Comparison of ENCODE assay signal across 9 mouse cellular contexts in genomic region chr6:91576906-91577305, GRCm38 (mm10).
DNase-seq lines count a peak whose midpoint lies in the region; ATAC-seq and TF ChIP-seq lines count a peak whose summit lies in the region.
"Had no signal": no experiment of that assay in that cellular context is flagged by ENCODE, and none has a peak within 500 bp of the region (broad histone marks: within the 10 kb centered on the region; RNA-seq: fewer than 3 reads in every experiment).

No protein-coding gene starts in this region.

- no peaks in the 10 kb centered on the region for H3K79me2 ChIP-seq in heart, adult 2 months (replicated peaks; ENCODE audit: control insufficient read depth, insufficient read depth, low read length)

- H3K4me2 ChIP-seq in liver, postnatal 0 days (ENCODE audit: low read depth, low read length) = no peak overlapping the region
- H3K4me2 ChIP-seq: lung, embryonic 15.5 days had no signal

- H3K4me1 ChIP-seq in heart, adult 2 months (ENCODE audit: control insufficient read depth, insufficient read depth, low read length) = peaks cover 2% of the 10 kb centered on the region; the same call in 1 of the 2 replicates
- 0 out of 2 replicates have a peak, but pooled peaks cover 1% of the 10 kb centered on the region for H3K4me1 ChIP-seq in liver, postnatal 0 days (ENCODE audit: insufficient read depth)
- H3K4me1 ChIP-seq: lung, embryonic 15.5 days had no signal

- in situ Hi-C loops in Patski (cut with MboI; ENCODE audit: low pct_unique_long_range_greater_than_20kb) = no loop called here

- H3K9me3 ChIP-seq in liver, postnatal 0 days (ENCODE audit: low read length) = no peaks in the 10 kb centered on the region
- H3K9me3 ChIP-seq: lung, embryonic 15.5 days had no signal

- H3K36me3 ChIP-seq in heart, adult 2 months (ENCODE audit: control insufficient read depth, insufficient read depth, low read length) = no peaks in the 10 kb centered on the region
- no peaks in the 10 kb centered on the region for H3K36me3 ChIP-seq in liver, postnatal 0 days (replicated peaks; ENCODE audit: insufficient read depth, low read length)
- H3K36me3 ChIP-seq: lung, embryonic 15.5 days had no signal

- no peak overlapping the region for H3K4me3 ChIP-seq in heart, adult 2 months
- H3K4me3 ChIP-seq in liver, postnatal 0 days (ENCODE audit: low read depth, low read length) = no peak overlapping the region
- H3K4me3 ChIP-seq: lung, embryonic 15.5 days had no signal

- 61% methylated on average over 15 of the region's 15 CpGs for WGBS in heart, adult 2 months
- 66% methylated on average over 15 of the region's 15 CpGs for WGBS in liver, postnatal 0 days (ENCODE audit: insufficient replicate concordance)

- DNase-seq in heart, adult 2 months = peak; percentile 32 to 38
- DNase-seq in heart, postnatal 4 days = no peak
- no peak for DNase-seq in Patski (ENCODE audit: low read depth, low spot score)
- DNase-seq in frontal cortex, postnatal 10 days (ENCODE audit: low spot score in 2 of 2) = peak; percentile 25 to 40
- DNase-seq in left cerebral cortex, adult 9 months (ENCODE audit: low spot score in 2 of 2) = peak; percentile 75 to 78
- no peak for DNase-seq in testis, postnatal 10 days (ENCODE audit: low spot score)
- no peak for DNase-seq in liver, postnatal 0 days
- DNase-seq in ovary, postnatal 10 days (ENCODE audit: low spot score) = no peak

- POLR2A ChIA-PET in Patski (lab: Charles Lee) = interaction anchor here (0.9 to 1.7 kb wide), 7 partner anchors 44 to 171 kb away, joined by 3 to 12 read pairs (median 4); no protein-coding TSS in a partner anchor

- H3K27me3 ChIP-seq in heart, adult 2 months (ENCODE audit: control insufficient read depth, insufficient read depth, low read length) = no peaks in the 10 kb centered on the region
- H3K27me3 ChIP-seq in Patski = no peaks in the 10 kb centered on the region
- no peaks in the 10 kb centered on the region for H3K27me3 ChIP-seq in liver, postnatal 0 days (ENCODE audit: insufficient read depth, low read length)
- H3K27me3 ChIP-seq: lung, embryonic 15.5 days had no signal

- no peak for TF ChIP-seq POLR2A in heart, adult 2 months (IDR thresholded peaks at IDR 0.05; ENCODE audit: insufficient read depth, low read depth, low read length)

- H3K27ac ChIP-seq in heart, adult 2 months = no peak overlapping the region
- H3K27ac ChIP-seq in liver, postnatal 0 days (ENCODE audit: low read depth) = no peak overlapping the region
- H3K27ac ChIP-seq: lung, embryonic 15.5 days had no signal

- TF ChIP-seq EP300 in heart, adult 2 months (IDR thresholded peaks at IDR 0.05; ENCODE audit: insufficient read depth, low read depth, low read length) = no peak
- TF ChIP-seq EP300 in liver, postnatal 0 days (IDR thresholded peaks at IDR 0.05; ENCODE audit: low read depth) = no peak

- no peak overlapping the region for H3K9ac ChIP-seq in heart, adult 2 months (ENCODE audit: low read depth, low read length)
- H3K9ac ChIP-seq in liver, postnatal 0 days (replicated peaks) = no peak overlapping the region
- H3K9ac ChIP-seq: lung, embryonic 15.5 days had no signal

- CTCF ChIA-PET in Patski (lab: Charles Lee) = interaction anchor here (0.9 to 4.7 kb wide), 14 partner anchors 8 to 172 kb away, joined by 3 to 31 read pairs (median 8); partner anchors contain the start of gene Slc6a6

- peak; percentile 15 for ATAC-seq in Patski
- no peak for ATAC-seq in liver, postnatal 0 days

- intact Hi-C loops in heart, adult 2 months (cut with DNase I) = loop anchor here (1.0 to 5.0 kb wide), 4 partner anchors 50 to 275 kb away; partner anchors contain the start of gene Slc6a6

- no peak for TF ChIP-seq CTCF in heart, adult 2 months (IDR thresholded peaks at IDR 0.05)
- no peak for TF ChIP-seq CTCF in Patski (IDR thresholded peaks at IDR 0.05)
- no peak for TF ChIP-seq CTCF in liver, postnatal 0 days (IDR thresholded peaks at IDR 0.05; ENCODE audit: low read depth)

Comparison
In these comparisons a context has a peak if more than half of its experiments do, and no peak if none do; other contexts are left out.
1. DNase-seq: peak in heart, adult 2 months (2 of 2), frontal cortex, postnatal 10 days (2 of 2) and left cerebral cortex, adult 9 months (2 of 2); none in heart, postnatal 4 days (single experiment), Patski (single experiment), testis, postnatal 10 days (single experiment), liver, postnatal 0 days (single experiment) and ovary, postnatal 10 days (single experiment).